Mouse (Mus musculus) gastrocnemius, postnatal 25 days (tissue): Measurements from ENCODE around the gene Stxbp6. TPM values are rescaled to one million over a fixed set of nuclear protein-coding genes. Genes with fewer than 3 reads are reported as not detected.

Experiments
- DNase-seq: peaks from one replicate; pipeline ENCODE4 v3.0.0; 2022
- total RNA-seq, 2 experiments: library from RNA; stranded (reverse); gene quantifications; 1 replicate in 1 of 2; 2 replicates in 1 of 2; pipeline ENCODE4 v1.2.3; 2021

Stxbp6 gene
- total RNA-seq, 2 experiments from 2014 or later: 4.2 to 9.0 TPM

DNA sequence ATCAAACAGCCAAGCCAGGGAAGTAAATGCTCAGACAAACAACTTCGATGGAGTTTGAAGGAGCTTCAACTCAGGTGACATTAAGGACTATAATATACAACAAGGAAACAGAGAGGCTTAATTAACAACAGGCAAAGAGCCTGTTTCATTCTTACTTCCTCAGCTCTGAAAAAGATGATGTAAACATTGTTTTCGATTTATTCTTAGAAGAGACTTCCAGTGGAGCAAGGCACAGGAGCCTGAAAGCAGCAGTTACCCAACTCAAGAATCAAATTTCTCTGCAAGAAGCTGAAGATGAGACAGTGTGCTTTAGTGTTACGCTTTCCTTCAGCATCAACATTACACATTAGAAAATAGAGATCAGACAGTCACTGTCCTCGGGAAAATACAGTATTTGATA, 160.7 kb downstream of the Stxbp6 start:
- DNase-seq: no peak

- no peak for DNase-seq
Measured at GRCm38 (mm10) chr12:44908028-44908702, 166.3 kb downstream of the Stxbp6 start.

DNA sequence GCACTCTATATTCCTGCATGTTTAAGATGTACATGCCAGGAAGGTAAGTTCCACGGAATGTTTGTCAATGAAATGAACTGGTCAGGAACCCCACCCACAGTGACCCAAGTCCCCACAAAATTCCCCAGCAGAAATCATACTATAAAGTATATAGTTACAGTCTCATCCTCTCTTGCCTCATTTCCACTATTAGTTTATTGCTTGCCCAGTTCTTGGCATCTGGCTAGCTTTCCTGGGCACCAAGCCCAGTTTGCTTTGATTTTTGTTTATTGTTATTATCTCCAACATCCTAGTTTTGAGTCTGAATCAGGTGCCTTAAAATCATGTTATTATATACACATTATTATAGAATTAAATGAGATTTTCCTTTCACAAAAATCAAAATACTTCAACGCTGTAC, 168.5 kb downstream of the Stxbp6 start:
- DNase-seq: no peak

- no peak for DNase-seq
Measured at GRCm38 (mm10) chr12:44903205-44903732, 171.2 kb downstream of the Stxbp6 start.

DNA sequence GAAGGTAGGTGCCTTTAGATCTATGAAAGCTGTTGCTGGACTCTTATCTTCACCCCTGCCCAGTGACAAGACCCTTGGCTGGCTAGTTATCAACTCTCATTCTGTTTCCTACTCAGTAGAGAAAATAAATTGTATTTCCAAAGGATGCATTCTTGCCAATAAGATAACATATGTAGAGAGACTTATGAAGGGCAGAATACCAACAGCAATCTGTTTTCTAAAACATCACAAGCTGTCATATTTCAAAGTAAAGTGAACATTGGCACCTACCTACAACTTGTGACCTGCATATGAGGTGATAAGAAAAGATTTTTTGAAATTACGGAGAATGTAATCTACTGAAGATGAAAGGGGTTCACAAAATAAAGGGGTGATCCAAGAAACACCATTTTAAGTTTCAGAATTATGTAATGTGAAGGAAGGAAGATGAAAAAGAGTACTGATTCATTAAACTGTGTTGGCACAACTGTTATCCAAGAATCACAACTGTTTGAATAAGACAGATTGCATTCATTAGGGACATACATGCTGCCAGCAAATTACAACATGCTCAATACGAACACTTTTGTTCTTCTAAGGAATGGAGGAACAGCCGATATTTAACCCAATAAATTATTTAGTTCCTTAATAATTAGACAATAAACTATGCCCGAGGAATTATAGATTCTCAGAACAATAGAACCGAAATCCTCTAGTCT, 175.2 kb downstream of the Stxbp6 start:
- no peak for DNase-seq

GRCm38 (mm10) chr12:44896460-44896859, 178.0 kb downstream of the Stxbp6 start:
- no peak for DNase-seq

GRCm38 (mm10) chr12:44889677-44890393, 184.7 kb downstream of the Stxbp6 start:
- no peak for DNase-seq

GRCm38 (mm10) chr12:44886826-44887225, 187.7 kb downstream of the Stxbp6 start:
- no peak for DNase-seq

DNA sequence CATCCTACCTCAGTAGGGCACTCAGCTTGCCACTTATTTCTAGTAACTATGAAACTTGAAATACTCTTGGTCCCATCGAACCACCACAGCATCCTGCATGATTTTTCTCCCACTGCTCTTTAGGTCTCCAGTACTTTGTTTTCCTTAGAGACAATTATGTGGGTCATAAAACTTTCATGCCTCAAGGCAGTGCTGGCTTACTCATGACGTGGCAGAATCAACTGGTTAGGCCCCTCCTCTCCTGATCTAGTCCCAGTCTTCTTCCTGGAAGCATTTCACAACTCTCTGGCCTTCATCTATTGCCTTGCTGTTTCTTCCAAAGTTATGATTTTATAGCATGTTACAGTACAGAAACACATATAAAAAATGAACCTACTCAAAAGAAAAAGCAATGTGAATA, 201.8 kb downstream of the Stxbp6 start:
- DNase-seq: no peak

DNA sequence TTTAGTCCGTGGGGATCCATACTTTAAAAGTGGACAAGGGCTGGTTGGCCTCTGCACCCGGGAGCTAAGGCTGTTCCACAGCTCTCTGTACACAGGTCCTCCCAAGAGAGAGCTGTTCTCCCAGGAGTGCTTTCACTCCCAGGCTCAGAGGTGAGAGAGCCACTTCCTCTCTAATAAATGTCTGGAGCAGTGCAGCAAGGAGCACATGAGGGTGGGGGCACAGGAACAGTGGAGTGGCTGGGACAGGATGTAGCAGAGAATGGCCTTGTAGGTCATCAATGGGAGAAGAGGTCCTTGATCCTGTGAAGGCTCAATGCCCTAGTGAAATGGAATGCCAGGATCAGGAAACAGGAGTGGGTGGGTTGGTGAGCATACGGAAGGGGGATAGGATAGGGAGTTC, 209.1 kb downstream of the Stxbp6 start:
- DNase-seq: no peak

- DNase-seq: peak; percentile 42
Measured at GRCm38 (mm10) chr12:44859454-44859853, 215.1 kb downstream of the Stxbp6 start.

DNA sequence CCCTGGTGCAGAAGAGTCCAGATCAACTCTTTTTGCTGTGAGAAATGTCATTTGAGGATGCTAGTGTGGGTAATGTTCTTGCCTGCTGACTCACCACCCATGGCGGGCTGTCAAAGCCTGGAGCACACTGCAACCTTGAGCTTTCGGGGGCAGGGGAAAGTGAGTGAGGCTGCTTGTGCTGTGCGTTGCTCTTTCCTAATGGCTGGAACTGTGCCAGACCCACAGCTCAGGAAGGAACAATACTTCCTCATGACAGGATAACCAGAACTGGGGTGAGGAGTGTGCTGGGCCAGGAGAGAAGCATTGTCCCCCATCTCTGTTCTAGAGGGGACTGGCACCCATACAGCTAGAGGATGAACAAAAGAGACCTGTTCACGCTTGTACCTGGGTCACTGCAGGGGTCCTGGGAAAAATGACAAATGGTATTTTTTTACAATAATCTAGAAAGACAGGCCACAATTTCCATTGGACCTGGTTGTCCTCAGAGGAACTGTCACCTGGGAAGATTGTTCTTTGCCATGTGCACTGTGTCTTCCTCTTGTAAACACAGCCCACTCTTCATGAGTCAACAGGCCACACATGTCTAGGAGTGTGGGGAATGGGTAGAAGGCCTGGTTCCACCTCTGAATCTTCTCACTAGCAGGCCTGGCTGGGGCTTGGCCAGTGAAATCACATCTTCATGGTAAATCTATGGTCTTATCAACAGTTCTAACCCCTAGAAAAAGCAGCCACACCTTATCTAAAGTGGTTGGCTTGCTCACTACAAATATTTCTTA, 216.2 kb downstream of the Stxbp6 start:
- DNase-seq: peak; percentile 69

GRCm38 (mm10) chr12:44852024-44852423, 222.5 kb downstream of the Stxbp6 start:
- no peak for DNase-seq

DNA sequence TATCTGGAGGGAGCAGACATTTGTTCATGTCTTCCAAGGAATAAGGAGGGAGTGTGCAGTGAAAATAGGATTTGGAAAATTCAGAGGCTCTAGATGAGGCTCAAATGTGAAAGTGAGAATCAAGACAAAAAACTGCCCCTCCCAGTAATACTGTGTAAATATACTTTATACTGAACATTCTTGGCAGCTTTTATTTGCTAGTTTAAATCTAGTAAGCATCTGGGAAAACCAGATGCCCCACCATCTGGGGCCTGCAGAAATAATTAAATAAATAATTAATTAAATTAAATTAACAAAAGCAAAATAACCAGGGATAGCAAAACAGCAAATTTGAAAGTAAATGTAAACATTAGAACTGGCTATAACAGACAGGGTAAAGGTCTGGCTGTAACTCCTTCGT, 224.0 kb downstream of the Stxbp6 start:
- no peak for DNase-seq

GRCm38 (mm10) chr12:44848483-44849221, 225.9 kb downstream of the Stxbp6 start:
- no peak for DNase-seq

DNA sequence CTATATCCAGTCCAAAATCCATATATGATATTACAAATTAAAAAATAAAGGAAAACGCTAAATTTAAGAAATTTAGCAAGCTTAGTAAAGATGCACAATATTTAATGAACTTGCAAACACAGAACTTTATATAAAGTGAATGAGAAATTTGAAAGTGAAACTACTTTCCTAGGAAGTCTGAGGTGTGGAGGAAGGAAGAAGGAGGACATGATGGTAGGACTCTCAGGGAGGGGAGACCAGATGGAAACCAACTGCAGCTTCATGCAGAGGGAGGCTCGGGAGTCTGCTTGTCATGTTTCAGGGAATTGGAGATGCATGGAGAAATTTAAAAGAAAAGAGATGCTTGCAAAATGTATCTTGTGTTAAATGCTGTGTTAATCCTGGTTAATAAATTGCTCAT, 233.9 kb downstream of the Stxbp6 start:
- no peak for DNase-seq

- DNase-seq: no peak
Measured at GRCm38 (mm10) chr12:44839594-44840373, 234.7 kb downstream of the Stxbp6 start.

GRCm38 (mm10) chr12:44835879-44836467, 238.5 kb downstream of the Stxbp6 start:
- DNase-seq: no peak

DNA sequence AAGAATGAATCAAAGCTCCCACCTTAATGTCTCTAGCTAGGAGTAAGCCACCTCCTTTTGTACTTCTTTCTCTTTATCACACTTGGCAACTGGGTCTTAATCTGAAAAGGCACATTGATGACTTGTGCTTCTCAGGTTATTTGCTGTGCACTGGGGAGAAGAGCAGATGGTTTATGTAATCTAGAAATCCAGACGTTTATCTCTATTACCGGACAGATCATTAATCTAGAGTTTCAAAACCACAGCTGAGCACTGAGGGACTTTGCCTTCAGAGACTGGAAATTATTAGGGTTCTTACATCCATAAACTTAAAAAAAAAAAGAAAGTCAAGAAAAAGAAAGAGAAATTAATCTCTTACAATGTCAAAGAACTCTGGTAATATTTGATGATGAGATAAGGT, 262.6 kb downstream of the Stxbp6 start:
- no peak for DNase-seq

GRCm38 (mm10) chr12:44804213-44804612, 270.3 kb downstream of the Stxbp6 start:
- no peak for DNase-seq
